Mouse (Mus musculus) embryo, embryonic 11 days (tissue): Measurements from ENCODE around the gene Actn4.
A peak's percentile ranks its signal among the peaks of the same experiment; 100 is the strongest.

Experiments
- DNase-seq: peaks from one replicate; pipeline ENCODE4 v3.0.0-alpha.2; 2015

Actn4 gene

GRCm38 (mm10) chr7:28881199-28881598 is 80.9 kb downstream of the Actn4 start, which contains the start of gene Capn12:
Capn12 (plus strand) TSS chr7:28881422.
- DNase-seq = no peak

- peak; percentile 34 for DNase-seq
Measured at GRCm38 (mm10) chr7:28880554-28880953, 81.6 kb downstream of the Actn4 start.

- no peak for DNase-seq
Measured at GRCm38 (mm10) chr7:28879606-28880005, 82.5 kb downstream of the Actn4 start.

GRCm38 (mm10) chr7:28877856-28878255 is 84.3 kb downstream of the Actn4 start:
- DNase-seq = no peak

GRCm38 (mm10) chr7:28877155-28877554 is 85.0 kb downstream of the Actn4 start:
- DNase-seq = no peak

GRCm38 (mm10) chr7:28876099-28876498 is 86.0 kb downstream of the Actn4 start:
- DNase-seq = no peak

GRCm38 (mm10) chr7:28874565-28874964 is 87.6 kb downstream of the Actn4 start:
- DNase-seq = no peak

GRCm38 (mm10) chr7:28870901-28871664 is 91.1 kb downstream of the Actn4 start:
- no peak for DNase-seq

DNA sequence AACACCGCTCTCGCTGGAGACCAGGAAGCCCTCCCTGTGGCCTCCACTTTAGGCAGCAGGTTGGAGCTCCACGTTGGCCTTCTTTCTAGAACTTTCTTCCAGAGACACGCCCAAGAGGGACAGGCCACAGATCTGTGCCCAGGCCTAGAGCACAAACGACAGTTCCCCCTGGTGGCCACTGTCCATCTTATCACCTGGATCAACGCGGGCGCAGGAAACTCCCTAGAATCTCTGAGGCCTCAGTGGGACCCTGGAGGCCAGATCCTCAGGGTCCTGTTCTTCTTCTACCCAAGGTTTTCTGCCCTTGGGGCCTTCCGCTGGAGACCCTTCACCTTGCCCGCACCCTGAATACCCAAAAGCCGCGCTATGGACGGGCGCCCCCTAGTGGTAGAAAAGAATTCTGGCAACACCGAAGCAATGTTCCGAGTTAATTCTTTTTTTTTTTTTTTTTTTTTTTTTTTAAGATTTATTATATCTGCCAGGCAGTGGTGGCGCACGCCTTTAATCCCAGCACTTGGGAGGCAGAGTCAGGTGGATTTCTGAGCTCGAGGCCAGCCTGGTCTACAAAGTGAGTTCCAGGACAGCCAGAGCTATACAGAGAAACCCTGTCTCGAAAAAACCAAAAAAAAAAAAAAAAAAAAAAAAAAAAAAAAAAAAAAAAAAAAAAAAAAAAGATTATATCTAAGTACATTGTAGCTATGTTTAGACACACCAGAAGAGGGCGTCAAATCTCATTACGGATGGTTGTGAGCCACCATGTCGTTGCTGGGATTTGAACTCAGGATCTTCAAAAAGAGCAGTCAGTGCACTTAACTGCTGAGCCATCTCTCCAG is 94.4 kb downstream of the Actn4 start:
- DNase-seq = peak; percentile 75

- DNase-seq = no peak
Measured at GRCm38 (mm10) chr7:28866769-28867507, 95.2 kb downstream of the Actn4 start.

DNA sequence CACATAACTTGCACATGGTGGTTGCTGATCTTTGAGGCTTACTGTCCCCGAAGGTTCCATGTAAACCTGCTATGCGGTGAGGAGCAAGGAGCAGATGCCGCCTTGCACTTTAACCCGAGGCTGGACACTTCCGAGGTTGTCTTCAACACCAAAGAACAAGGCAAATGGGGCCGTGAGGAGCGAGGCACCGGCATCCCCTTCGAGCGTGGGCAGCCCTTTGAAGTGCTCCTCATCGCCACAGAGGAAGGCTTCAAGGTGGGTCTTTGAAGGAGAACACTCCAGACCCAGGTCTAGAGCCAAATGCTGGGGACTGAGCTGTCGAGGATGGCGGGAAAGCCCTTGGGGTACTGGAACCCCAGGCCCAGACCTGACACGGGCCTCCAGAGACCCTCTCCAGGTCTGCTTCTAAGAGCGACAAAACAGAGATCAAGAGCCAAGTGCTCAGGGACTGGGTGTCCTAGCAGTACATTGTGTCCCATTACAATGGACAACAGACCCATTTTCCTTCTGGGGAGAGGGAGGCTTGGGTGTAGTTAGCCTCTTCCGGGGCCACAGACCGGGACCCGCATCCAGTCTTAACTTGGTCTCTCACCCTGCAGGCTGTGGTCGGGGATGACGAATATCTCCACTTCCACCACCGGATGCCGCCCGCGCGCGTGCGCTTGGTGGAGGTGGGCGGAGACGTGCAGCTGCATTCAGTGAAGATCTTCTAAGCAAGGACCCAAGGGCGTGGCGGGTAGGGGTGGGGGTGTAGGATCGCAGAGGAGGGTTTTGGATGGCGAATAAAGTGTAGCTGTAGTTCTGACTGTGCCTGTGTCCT is 96.4 kb downstream of the Actn4 start:
- DNase-seq = peak; percentile 85

DNA sequence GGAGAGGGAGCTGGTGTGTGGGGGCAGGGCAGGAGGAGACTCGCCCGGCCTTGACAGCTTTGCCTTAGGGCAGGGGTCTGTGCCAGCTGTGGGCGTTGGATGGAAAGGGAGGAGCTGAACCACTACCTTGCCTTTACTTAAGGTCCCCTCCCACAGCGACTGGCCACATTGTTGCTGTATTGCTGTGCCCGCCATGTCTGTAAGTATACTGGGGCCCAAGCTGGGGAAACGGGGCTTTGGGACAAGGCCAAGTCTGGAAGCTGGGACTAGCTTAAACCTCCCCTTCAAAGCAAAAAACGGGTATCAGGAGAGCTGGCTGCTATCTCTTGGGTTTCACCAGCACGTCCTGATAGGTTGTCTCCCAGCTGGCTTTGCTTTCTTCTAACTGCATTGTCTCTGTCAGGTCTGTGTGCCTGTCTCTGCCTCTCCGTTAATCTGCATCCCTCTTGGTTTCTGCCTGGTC is 97.8 kb downstream of the Actn4 start:
- DNase-seq = no peak

- no peak for DNase-seq
Measured at GRCm38 (mm10) chr7:28863540-28863939, 98.6 kb downstream of the Actn4 start, which contains the start of gene Lgals7. Lgals7 (plus strand) TSS chr7:28863853.

DNA sequence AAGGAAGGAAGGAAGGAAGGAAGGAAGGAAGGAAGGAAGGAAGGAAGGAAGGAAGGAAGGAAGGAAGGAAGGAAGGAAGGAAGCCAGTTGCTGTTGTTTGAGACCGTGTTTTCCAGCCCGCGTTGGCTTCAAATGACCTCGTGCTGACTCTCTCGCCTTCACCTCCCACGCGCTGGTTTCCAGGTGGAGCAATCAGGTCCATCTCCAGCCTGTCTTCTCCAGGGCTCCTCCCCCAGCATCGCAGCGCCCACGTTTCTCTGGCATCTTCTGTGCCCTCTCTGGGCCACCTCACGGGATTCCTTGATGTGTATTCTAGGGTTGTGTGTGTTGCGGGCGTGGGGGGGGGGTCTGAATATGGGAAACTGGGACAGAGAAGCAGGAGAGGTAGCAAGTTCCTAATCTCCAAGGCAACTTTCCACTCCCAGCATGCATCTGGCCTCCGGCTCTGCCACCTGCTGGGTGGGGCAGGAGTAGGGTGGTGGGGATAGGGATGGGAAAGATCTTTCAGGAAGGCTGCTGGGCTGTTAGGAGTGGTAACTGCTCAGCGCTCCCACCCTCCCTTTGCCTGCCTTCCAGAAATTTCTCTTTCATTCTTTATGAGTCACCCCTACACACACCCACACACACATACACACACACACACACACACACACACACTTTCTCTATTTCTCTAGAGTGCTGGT is 99.2 kb downstream of the Actn4 start:
- DNase-seq = no peak

GRCm38 (mm10) chr7:28860898-28861297 is 101.2 kb downstream of the Actn4 start:
- DNase-seq = no peak

DNA sequence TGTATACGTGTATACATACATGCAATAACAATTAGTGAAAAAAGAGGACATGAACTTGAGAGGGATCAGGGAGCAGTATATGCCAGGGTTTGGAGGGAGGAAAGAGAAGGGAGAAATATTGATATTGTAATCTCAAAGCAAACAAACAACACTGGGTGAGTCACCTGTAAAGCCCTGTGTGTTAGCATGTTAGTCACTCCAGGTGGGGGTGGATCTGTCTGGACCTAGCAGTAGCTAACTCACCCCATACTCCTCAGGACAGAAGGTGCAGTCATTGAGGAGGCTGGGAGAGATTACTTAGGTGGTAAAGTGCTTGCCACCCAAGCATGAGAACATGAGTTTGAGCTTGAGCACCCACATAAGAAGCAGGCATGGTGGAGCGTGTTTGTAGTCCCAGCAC is 102.2 kb downstream of the Actn4 start:
- DNase-seq = no peak

- no peak for DNase-seq
Measured at GRCm38 (mm10) chr7:28850642-28851041, 111.5 kb downstream of the Actn4 start.

DNA sequence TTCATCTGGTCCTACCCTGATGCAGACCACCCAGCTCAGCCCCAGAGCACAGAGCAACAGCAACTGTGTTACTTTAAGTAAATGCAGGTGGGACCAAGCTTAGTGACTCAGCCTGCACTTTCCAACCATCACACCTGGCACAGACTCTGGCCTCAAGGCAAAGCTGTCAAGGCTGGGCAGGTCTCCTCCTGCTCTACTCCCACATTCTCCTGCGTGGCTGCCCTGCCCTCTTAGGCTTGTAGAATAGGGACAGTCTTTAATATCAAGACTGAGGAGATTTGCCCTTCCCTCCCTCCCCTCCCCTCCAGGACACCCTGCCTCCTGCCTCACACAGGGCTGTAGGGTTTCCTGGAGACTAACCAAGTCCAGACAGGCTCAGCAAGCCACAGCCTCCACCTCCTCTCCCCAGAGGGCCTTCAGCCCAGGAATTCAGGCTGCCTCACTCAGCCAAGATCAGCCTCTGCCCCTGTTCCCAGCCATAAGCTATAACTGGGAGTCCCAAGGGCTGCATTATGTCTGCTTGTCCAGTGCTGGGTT is 112.4 kb downstream of the Actn4 start:
- DNase-seq = peak; percentile 25

DNA sequence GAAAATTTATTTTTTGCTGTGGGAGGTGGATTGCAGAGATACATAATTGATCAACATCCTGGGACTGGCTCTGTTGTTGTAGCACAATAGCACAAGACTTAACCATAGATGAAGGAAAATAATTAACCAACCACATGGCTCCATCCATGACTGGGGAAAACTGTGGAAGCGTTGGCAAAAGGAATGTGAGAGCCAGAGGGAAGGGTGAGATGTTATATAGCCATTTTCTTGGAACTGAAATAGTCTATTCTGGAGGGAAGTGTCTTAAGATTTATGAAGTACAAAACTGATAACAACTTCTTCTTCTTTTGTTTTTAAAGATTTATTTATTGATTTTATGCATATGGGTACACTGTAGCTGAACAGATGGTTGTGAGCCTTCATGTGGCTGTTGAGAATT is 114.9 kb downstream of the Actn4 start:
- DNase-seq = no peak
